Mouse (Mus musculus): ENCODE results near the gene Lrig3. TPM values are rescaled to one million over a fixed set of nuclear protein-coding genes. Genes with fewer than 3 reads are reported as not detected.

The Lrig3 gene
- total RNA-seq, 2 experiments from 2014 or later: 3.3 to 3.4 TPM

DNA sequence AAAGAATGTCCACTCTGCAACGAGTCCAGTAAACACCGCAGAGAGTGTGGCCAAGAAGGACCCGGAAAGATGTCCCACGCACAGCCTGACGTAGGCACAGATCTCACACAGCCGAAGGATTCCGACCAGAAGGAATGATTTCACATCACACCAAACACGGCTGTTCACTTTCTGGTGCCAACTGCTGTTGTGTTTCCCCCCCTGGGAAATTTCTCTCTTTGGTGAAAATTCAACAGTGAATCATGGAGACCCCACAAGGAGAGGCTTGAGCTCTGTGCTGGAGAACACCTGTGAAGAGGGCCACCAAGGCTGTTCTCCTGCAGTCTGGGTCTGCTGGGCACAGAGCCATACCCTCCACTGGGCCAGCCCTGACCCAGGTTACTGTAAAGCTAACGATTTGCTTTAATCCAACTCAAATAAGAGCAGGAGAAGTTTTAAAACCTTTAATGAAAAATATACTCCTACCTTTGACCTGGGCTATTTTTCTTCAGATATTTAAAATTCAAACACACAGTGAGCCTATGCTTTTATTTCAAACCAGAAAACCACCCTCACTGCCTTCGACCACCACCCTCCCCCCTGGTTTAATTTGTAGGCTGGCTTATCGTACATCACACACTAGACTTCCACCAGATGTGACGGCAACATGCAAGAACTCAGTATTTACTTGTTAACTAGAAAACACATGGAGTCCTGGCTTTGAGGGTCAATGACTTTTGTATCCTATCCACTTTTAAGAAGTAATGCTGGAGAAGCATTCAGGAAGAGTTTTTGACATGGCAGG, 11.0 kb upstream of the Lrig3 start:
- peak in 1 of 2 experiments; percentile 29 for DNase-seq (ENCODE audit: extremely low spot score in 1 of 2, low spot score in 2 of 2)
- intact Hi-C loops (cut with DNase I): no loop called here

DNA sequence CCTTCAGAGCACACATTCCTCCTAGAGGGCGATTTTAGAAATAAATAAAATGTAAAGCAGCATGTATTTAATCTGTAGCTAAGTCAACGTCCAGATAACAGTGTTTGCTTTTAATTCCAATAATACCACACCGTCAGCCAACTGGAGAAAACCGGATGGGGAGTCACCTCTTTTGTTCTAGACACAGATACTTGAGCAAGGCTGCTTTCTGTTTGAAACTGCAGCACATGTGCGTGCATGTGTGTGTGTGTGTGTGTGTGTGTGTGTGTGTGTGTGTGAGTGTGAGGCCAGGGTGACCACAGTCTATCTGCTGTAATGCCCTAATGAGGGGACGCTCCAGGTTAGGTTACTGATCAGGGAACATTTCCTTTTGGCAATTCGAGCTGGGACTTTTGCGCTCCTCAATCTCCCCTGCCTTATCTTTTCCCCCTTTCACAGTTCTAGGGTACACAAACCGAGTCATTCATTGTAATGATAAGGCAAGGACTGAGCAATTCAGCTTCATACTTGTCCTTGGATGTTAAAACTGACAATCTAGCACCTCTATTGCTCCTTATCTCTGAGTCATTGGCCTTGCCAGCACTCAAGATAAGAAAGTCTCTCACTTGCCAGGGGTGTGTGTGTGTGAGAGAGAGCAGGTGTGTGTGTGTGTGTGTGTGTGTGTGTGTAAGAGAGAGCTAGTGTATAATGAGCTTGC, 4.4 kb upstream of the Lrig3 start:
- intact Hi-C loops (cut with DNase I): no loop called here
- DNase-seq (ENCODE audit: extremely low spot score in 1 of 2, low spot score in 2 of 2): no peak

DNA sequence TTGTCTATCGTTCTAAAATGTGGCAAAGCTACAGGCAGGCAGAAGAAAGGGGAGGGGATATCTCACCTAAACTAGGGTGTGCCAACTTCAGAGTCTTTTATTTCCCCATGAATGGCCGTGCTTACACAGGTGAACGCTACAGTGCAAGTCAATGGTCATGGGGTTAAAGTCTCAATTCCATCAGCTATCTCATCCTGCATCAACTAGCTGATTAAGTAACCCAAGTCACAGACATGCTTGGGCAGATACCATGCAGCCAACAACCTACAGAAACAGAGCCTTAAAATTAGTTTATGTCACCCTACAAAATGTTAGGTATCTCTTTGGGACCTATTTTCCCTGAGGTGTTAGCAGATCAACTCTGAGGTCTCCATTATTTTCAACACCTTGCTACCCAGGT, 1.3 kb upstream of the Lrig3 start:
- intact Hi-C loops (cut with DNase I): no loop called here
- DNase-seq (ENCODE audit: extremely low spot score in 1 of 2, low spot score in 2 of 2): no peak

DNA sequence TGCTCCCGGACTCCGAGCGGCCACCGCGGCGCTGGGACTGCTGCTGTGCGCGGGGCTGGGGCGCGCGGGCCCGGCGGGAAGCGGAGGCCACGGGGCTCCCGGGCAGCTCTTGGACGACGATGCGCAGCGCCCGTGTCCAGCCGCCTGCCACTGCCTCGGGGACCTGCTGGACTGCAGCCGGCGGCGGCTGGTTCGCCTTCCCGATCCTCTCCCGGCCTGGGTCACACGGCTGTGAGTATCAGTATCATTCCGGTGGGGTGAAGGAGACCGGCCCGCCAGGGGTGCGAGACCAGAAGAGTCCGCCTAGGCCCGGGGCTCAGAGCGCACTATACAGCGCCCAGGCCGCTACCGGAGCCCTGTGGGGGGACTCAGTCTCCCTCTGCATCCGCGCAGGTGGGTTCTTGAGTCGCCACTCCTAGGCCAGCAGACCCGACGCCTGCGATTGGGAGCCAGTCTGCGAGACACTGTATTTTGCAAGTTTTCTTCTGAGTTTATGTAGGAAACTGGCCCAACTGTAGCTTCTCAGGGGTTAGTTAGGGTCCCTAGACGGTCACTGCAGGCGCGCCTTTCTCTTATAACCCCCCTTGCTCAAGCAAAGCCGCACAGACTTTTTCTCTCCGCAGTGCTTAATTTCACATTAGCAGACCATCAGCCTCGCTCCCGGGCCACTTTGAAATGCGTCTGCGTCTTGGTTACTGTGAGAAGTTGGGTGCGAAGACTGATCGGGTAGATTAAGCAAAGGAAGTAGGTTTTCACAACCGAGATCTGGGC, 698 bp downstream of the Lrig3 start:
- intact Hi-C loops (cut with DNase I): no loop called here
- DNase-seq (ENCODE audit: extremely low spot score in 1 of 2, low spot score in 2 of 2): peak in 1 of 2 experiments; percentile 51

DNA sequence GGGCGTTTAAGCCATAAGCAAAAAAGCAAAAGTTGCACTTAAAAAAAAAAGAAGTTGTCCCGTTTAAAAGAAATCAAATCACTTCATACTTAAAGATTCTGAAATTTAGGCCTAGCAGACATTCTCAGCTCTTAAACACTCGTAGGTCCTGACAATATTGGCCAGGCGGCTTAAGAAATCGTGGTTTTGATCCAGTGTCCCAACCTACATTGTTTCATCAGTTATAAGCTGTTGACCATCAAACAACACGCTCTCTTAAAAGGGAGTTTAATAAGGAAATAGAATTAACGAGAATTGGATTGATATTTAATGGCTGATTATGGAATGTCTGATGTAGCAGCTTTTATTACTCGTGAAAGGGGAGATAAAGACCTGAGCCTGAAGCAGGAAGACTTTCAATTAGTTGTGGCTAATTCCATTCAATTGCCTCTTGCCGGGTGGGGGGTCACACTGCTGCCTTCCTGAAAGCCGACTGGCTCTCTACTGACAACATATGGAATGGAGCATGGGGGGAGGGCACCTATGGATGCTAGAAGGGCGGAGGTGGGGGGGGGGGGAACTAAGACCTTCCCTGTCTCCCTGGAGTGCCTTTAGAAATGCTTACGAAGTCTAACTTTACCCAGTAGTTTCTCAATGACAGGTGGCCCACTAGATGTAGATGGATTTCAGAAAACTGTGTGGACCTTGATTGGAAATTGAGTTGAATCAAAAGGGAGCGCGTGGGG, 1.6 kb downstream of the Lrig3 start:
- intact Hi-C loops (cut with DNase I): no loop called here
- DNase-seq (ENCODE audit: extremely low spot score in 1 of 2, low spot score in 2 of 2): no peak

DNA sequence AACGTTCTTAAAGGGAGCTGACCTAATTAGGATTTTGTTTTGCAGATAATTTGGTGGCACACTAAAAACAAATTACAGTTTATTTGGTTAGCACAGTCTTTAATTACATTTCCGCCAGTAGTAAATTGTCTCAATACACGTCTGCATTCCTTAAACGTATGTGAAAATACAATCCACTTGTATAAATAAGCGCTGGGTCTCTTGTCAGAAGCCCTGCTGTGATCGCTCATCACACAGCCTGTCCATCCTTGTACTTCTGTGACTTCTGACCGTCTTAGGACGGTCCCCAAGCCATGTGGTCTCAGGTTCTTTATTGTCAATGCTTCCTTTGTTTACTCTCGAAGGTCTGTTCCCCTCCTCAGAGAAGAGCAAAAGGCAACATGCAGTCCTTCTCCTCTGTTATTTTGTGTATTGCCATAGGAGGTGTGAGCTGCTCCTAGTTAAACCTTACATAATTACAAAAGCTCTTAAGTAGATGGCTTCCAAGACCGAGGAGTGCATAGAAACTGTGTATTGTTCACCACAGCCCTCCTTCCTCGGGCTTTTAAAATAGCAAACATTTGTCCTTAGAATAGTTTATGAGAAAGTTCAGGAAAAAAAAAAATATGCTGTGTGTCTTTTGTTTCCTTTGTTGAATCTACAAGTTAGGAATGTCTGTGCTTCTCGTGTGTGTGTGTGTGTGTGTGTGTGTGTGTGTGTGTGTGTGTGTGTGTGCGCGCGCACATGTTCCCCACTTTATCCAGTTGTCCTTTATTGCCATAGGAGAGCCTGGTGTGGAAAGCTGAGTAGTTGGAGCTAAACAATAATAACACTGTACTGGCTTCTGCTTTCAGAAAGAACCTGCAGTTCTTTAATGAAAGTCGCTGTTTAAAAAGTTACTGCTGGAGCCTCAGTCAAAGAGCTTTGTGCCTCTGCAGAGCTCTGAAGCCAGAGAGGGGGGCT, 2.5 kb downstream of the Lrig3 start:
- intact Hi-C loops (cut with DNase I): no loop called here
- DNase-seq (ENCODE audit: extremely low spot score in 1 of 2, low spot score in 2 of 2): no peak

DNA sequence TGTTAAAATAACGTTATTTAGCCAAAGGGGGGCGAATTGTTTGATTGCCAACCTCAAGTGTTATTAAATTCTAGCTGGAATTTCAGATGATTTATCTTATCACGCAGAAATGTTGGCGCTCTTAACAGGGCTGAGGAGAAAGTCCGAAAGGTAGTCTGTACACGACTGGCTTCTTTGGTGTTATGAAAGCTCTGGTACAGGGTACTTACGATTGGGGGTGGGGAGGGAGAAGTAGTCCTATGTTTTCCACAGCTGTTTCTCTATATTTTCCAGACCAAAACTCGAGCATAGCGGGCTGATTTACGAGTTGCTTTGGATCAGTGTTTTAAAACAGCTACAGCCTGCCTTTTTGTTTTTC, 3.1 kb downstream of the Lrig3 start:
- DNase-seq (ENCODE audit: extremely low spot score in 1 of 2, low spot score in 2 of 2): no peak
- intact Hi-C loops (cut with DNase I): no loop called here

DNA sequence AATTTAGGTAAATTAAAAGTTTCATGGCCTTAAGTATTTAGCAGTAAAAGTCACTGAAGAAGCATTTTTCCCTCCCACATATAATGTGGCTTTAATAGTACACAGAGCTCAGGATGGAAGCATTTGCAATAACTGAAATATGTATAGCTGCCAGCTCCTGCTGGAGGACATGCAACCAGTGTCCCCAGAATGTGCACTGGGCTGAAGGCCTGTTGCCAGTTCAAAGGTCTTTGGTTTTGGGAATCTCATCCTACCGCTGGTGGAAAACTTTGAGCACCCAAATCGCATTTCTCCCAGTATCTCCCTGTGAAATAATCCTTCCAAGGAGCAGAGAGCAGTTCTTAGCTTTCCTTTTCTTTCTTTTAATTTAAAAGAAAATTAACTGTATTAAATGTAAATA, 4.1 kb downstream of the Lrig3 start:
- DNase-seq (ENCODE audit: extremely low spot score in 1 of 2, low spot score in 2 of 2): no peak
- intact Hi-C loops (cut with DNase I): no loop called here

DNA sequence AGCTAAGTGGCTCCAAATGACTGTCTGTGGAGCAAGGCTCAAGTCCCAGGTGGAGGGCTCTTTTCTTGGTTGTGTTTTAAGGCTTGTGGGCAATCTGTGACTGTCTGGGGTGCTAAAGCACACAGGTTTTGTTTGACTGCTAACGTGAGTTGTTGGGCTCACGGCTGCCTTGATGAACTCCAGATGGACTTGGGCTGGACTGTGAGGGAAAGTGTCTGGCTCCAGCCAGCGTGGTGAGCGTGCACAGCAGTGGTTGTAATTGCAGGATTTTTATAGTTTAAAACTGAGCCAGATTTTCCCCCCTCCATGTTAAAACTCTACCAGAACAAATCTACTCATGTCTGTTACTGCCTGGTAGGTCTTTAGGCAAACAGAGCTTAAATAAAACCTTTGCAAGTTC, 4.5 kb downstream of the Lrig3 start:
- no peak for DNase-seq (ENCODE audit: extremely low spot score in 1 of 2, low spot score in 2 of 2)
- intact Hi-C loops (cut with DNase I): no loop called here

DNA sequence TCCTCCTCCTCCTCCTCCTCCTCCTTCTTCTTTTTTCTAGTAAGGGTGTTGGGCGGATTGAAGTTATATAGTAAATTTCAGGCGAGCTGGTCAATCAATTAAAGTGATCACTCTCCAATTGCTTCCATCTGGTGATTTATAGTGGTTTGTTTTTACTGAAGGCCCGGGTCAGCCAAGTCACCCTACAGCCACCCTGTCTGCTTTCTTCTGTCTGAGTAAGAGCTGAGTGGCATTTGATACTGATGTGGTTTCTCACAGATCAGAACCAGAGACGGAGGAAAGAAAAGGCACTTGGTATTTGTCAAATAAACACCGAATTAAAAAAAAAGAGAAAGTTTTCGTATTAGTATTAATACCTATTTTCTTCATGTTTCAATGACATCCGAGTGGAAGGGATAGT, 7.8 kb downstream of the Lrig3 start:
- DNase-seq (ENCODE audit: extremely low spot score in 1 of 2, low spot score in 2 of 2): no peak
- intact Hi-C loops (cut with DNase I): no loop called here

DNA sequence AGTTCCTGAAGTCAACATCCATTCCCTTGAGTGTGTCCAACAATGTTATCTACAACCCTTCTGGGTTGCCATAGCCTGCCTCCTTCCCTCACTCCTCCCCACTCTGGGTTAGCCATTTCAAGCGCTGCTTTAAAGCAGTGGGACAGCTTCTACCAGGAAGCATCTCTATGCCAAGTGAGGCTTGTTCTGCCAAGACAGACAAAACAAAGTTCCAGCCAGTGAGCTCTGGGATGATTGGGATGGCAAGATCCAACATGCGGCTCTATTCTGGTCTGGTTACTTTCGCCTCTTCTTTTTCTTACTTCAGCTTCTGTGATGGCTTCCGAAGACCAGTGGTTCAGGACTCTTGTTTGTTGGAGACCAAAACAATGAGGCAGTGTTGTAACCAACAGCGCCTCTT, 16.0 kb downstream of the Lrig3 start:
- no peak for DNase-seq (ENCODE audit: extremely low spot score in 1 of 2, low spot score in 2 of 2)
- intact Hi-C loops (cut with DNase I): no loop called here

DNA sequence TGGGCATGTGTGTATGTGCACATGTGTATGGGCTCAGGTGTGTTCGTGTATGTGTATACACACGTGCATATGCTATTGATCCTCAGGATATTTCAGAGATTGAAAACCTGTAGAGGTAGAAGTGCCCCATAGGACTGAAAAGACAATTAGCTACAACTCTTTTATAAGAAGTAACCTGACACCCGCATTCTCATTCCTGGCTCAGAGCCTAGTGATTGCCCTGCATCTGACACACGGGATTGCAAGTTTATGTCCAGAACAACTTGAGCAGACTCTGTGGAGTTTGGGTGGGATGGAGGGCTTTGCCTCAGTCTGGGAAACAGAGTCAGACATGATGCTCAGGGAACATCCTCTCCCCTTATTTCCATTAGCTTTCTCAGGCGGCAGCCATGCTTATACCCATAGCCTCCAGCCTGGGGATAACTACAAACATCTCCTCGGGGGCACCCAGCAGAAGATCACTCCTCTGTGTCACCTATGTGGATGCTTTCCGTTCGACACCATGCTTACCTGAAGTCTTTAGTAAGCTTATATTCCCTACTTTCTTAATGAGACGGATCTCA, 18.6 kb downstream of the Lrig3 start:
- intact Hi-C loops (cut with DNase I): no loop called here
- no peak for DNase-seq (ENCODE audit: extremely low spot score in 1 of 2, low spot score in 2 of 2)

DNA sequence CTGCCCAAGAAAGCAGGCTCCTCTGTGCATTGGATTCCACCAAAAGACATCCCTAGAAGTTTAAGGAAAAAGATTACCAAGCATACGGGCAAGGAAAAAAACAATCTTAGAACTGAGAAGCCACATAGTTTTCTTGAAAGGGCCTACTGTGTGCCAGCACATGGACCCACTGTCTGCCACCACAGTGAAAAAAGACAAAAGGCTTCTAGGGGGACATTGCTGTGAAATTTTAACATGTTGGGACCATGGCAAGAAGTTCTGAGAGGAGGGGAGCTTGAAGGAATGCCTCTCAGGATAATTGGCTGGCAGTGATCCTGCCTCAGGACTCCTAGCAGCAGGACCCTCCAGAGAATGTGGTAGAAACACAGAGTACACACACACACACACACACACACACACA, 19.8 kb downstream of the Lrig3 start:
- no peak for DNase-seq (ENCODE audit: extremely low spot score in 1 of 2, low spot score in 2 of 2)
- intact Hi-C loops (cut with DNase I): no loop called here

DNA sequence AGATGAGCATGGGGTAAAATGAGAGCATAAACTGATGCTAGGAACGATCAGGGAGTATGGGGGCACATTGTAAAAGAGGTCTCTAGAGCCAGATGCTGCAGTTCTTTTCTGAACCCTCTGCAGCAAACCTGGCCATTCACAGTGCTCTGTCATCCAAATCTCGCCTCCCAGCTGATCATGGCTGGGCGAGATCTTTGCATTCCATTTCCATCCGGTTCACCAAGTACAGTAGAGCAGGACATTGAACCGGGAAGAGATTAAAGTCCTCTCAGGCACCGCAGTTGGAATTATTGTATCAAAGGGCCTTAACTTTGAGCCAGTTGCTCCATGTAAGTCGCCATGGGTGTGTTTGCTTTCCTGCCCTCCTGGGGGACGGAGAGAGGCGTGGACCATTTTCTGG, 20.5 kb downstream of the Lrig3 start:
- intact Hi-C loops (cut with DNase I): no loop called here
- DNase-seq (ENCODE audit: extremely low spot score in 1 of 2, low spot score in 2 of 2): no peak

DNA sequence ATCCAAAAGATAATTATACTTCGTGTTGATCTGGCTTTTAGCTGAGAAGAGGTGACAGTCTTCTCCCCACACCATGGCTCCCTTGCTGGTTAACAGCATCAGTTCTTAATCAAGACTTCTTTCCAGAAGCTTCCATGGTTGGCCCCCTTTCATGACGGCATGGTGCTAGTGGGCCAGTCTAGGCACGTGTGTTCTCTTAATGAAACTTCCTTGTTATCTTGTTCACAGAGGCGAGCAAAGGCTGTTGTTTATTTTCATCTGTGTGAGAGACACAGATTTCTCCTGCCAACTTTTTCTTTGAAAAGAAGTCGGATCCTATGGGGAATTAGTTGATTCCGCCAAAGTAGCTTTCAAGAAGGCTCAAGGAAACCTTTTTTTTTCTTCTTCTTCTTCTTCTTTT, 21.3 kb downstream of the Lrig3 start:
- no peak for DNase-seq (ENCODE audit: extremely low spot score in 1 of 2, low spot score in 2 of 2)
- intact Hi-C loops (cut with DNase I): no loop called here

DNA sequence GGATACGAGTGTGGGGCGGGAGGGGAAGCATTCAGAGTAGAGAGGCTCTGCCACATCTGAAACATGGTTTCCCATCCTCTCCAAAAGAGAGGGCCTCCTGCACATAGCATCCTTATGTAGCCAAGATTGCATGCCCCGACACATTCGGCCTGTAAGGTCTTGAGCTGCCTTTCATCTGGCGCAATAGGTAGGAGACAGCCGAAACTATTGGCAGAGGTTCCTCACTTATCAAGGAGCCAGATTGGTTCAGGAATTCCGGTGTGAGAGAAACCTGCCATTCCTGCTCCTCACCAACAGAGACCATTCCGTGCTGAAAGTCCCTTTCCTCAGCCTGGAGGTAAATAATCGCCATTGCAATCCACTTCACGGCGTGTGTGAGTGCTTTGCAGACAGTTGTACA, 22.1 kb downstream of the Lrig3 start:
- intact Hi-C loops (cut with DNase I): no loop called here
- DNase-seq (ENCODE audit: extremely low spot score in 1 of 2, low spot score in 2 of 2): no peak

DNA sequence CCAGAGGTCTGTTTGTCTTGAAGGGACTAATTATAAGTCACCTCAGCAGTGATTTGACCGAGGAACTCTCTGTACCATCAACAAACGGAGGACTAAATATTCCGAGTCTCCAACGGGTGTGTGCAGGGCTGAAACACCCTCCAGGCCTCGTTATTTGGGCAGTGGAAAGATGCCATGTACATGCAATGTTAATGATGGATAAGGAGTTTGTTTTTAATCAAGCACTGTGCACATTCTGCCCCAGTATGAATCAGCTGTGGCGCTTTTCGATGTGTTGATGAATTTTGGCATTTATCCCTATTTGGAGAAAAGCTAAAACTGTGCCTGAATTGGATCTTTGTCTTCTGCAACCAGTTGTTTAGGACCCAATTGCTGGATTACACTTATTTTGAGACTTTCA, 23.9 kb downstream of the Lrig3 start:
- DNase-seq (ENCODE audit: extremely low spot score in 1 of 2, low spot score in 2 of 2): no peak
- intact Hi-C loops (cut with DNase I): no loop called here

DNA sequence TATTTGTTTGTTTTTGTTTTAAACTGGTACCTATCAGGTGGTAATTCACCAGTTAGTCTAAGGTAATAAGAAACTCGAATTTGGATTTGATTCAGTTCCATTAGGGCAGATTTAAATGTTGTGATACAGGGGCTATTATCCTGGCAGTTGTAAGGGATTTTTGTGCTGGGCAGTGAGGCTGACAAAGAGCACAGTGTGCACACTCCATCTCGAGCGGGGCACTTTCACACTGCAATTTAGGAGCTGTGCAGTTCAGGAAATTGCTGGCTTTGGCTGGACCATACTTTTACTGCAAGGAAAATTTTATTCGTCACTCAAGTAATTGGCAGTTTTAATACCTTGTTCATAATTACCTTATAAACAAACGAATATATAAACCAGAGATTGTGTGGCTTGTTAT, 24.4 kb downstream of the Lrig3 start:
- DNase-seq (ENCODE audit: extremely low spot score in 1 of 2, low spot score in 2 of 2): no peak
- intact Hi-C loops (cut with DNase I): no loop called here
